Mouse (Mus musculus) forebrain, embryonic 16.5 days (tissue): ENCODE results near the gene Dennd1a. TPM values are rescaled to one million over a fixed set of nuclear protein-coding genes. Genes with fewer than 3 reads are reported as not detected.

Experiments
- ATAC-seq: fragments of 200-750 bp; cut with Nextera tagmentation; 2 replicates; pipeline ENCODE4 v1.8.0; 2017; ENCODE audit warnings: mild to moderate bottlenecking, moderate library complexity
- H3K27ac ChIP-seq: fragments of 300-500 bp; sonication (generic); 2 replicates; pipeline ENCODE4 v1.5.1; 2014; ENCODE audit warnings: low read length, control low read depth
- H3K27me3 ChIP-seq: fragments of 300-500 bp; sonication (generic); replicated peaks from 2 replicates; pipeline ENCODE4 v1.6.1; 2014; ENCODE audit warnings: low read length; ENCODE audit not compliant: control insufficient read depth, insufficient read depth
- H3K36me3 ChIP-seq: fragments of 300-500 bp; sonication (generic); 2 replicates; pipeline ENCODE4 v1.6.1; 2014; ENCODE audit not compliant: control insufficient read depth, insufficient read depth
- H3K4me1 ChIP-seq: fragments of 300-500 bp; sonication (generic); replicated peaks from 2 replicates; pipeline ENCODE4 v1.6.1; 2014; ENCODE audit warnings: low read length; ENCODE audit not compliant: control insufficient read depth, insufficient read depth
- H3K4me2 ChIP-seq: fragments of 300-500 bp; sonication (generic); 2 replicates; pipeline ENCODE4 v1.6.1; 2014; ENCODE audit warnings: mild to moderate bottlenecking, low read length, control low read depth
- H3K4me3 ChIP-seq: fragments of 300-500 bp; sonication (generic); replicated peaks from 2 replicates; pipeline ENCODE4 v1.5.1; 2014; ENCODE audit warnings: mild to moderate bottlenecking, low read length, control low read depth
- H3K9ac ChIP-seq: fragments of 300-500 bp; sonication (generic); replicated peaks from 2 replicates; pipeline ENCODE4 v1.6.1; 2014; ENCODE audit warnings: low read depth, low read length, control low read depth
- H3K9me3 ChIP-seq: fragments of 300-500 bp; sonication (generic); 2 replicates; pipeline ENCODE4 v1.6.1; 2016; ENCODE audit warnings: low read length; ENCODE audit not compliant: control insufficient read depth
- WGBS: fragments of 180-500 bp; shearing (Covaris S2); extraction: QIAGEN DNeasy Blood & Tissue Kit; methylation state at CpG from one replicate; pipeline ENCODE4 v1.1.7; 2014; 5-methylcytosine and 5-hydroxymethylcytosine counted together
- polyA plus RNA-seq: library from polyadenylated mRNA; unstranded; fragments of >200 nt; fragmentation: Nextera tagmentation; extraction: Ambion mirVana; gene quantifications from 2 replicates; pipeline ENCODE4 v1.2.1, GENCODE M21; 2015

Dennd1a gene
- polyA plus RNA-seq, 1 experiment from 2014 or later: 19.5 TPM

- Histone ChIP-seq H3K9me3 (no peaks in the 10 kb centered on the region), H3K27me3 (no peaks in the 10 kb centered on the region), H3K36me3 (no peaks in the 10 kb centered on the region), H3K9ac (no peak overlapping the region), H3K27ac (no peak overlapping the region), H3K4me2 (no peak overlapping the region), H3K4me1 (peaks cover 6% of the 10 kb centered on the region; the same call in 1 of the 2 replicates), H3K4me3 (no peak overlapping the region)
- 89% methylated on average over 1 of the region's 1 CpGs for WGBS
- ATAC-seq: no peak
Measured at GRCm38 (mm10) chr2:38001004-38001403, 286.2 kb downstream of the Dennd1a start.

- Histone ChIP-seq H3K4me1 (peaks cover 6% of the 10 kb centered on the region; the same call in 1 of the 2 replicates), H3K4me2 (no peak overlapping the region), H3K9ac (no peak overlapping the region), H3K4me3 (no peak overlapping the region), H3K36me3 (no peaks in the 10 kb centered on the region), H3K27me3 (no peaks in the 10 kb centered on the region), H3K27ac (no peak overlapping the region), H3K9me3 (no peaks in the 10 kb centered on the region)
- no peak for ATAC-seq
- WGBS: 15% methylated on average over 3 of the region's 3 CpGs
Measured at GRCm38 (mm10) chr2:37997966-37998365, 289.2 kb downstream of the Dennd1a start.

- no peaks in the 10 kb centered on the region for H3K9me3 ChIP-seq
- no peaks in the 10 kb centered on the region for H3K27me3 ChIP-seq
- ATAC-seq: no peak
- no peak overlapping the region for H3K4me2 ChIP-seq
- peaks cover 5% of the 10 kb centered on the region for H3K4me1 ChIP-seq
- no peak overlapping the region for H3K4me3 ChIP-seq
- WGBS: 75% methylated on average over 3 of the region's 3 CpGs
- no peak overlapping the region for H3K9ac ChIP-seq
- no peak overlapping the region for H3K27ac ChIP-seq
- no peaks in the 10 kb centered on the region for H3K36me3 ChIP-seq
Measured at GRCm38 (mm10) chr2:37989091-37989490, 298.1 kb downstream of the Dennd1a start.

GRCm38 (mm10) chr2:37988301-37988700, 298.9 kb downstream of the Dennd1a start:
- no peak for ATAC-seq
- H3K4me3 ChIP-seq: no peak overlapping the region

GRCm38 (mm10) chr2:37985690-37986222, 301.4 kb downstream of the Dennd1a start:
- H3K36me3 ChIP-seq: no peaks in the 10 kb centered on the region
- no peak overlapping the region for H3K4me3 ChIP-seq
- no peak overlapping the region; the same call in 1 of the 2 replicates for H3K27ac ChIP-seq
- H3K4me1 ChIP-seq: peaks cover 24% of the 10 kb centered on the region
- H3K4me2 ChIP-seq: no peak overlapping the region
- no peak overlapping the region for H3K9ac ChIP-seq
- H3K27me3 ChIP-seq: no peaks in the 10 kb centered on the region
- 21% methylated on average over 5 of the region's 5 CpGs for WGBS
- ATAC-seq: no peak
- no peaks in the 10 kb centered on the region for H3K9me3 ChIP-seq

More at GRCm38 (mm10) chr2:37988301-37988700, 298.9 kb downstream of the Dennd1a start:
- Histone ChIP-seq H3K9me3 (no peaks in the 10 kb centered on the region), H3K4me1 (peaks cover 7% of the 10 kb centered on the region), H3K36me3 (no peaks in the 10 kb centered on the region), H3K27me3 (no peaks in the 10 kb centered on the region), H3K4me2 (no peak overlapping the region), H3K9ac (no peak overlapping the region), H3K27ac (no peak overlapping the region)
- 95% methylated on average over 1 of the region's 1 CpGs for WGBS

- H3K9ac ChIP-seq: no peak overlapping the region
- H3K4me3 ChIP-seq: no peak overlapping the region
- H3K4me1 ChIP-seq: peaks cover 29% of the 10 kb centered on the region
- WGBS: 81% methylated on average over 1 of the region's 1 CpGs
- H3K27ac ChIP-seq: peak overlapping the region; percentile 50; the same call in 1 of the 2 replicates
- H3K36me3 ChIP-seq: no peaks in the 10 kb centered on the region
- H3K9me3 ChIP-seq: no peaks in the 10 kb centered on the region
- no peak overlapping the region for H3K4me2 ChIP-seq
- H3K27me3 ChIP-seq: no peaks in the 10 kb centered on the region
- 0 out of 2 replicates have a peak, but pooled peaks have one; percentile 11 for ATAC-seq
Measured at GRCm38 (mm10) chr2:37982714-37983113, 304.5 kb downstream of the Dennd1a start.

- Histone ChIP-seq H3K4me2 (peak overlapping the region; percentile 41), H3K27me3 (no peaks in the 10 kb centered on the region), H3K36me3 (no peaks in the 10 kb centered on the region), H3K4me1 (peaks cover 29% of the 10 kb centered on the region), H3K9me3 (no peaks in the 10 kb centered on the region), H3K9ac (peak overlapping the region; percentile 15; the same call in 1 of the 2 replicates), H3K4me3 (no peak overlapping the region), H3K27ac (peak overlapping the region; percentile 50)
- 28% methylated on average over 15 of the region's 15 CpGs for WGBS
- ATAC-seq: peak; percentile 62; the same call in 1 of the 2 replicates
Measured at GRCm38 (mm10) chr2:37981562-37982403, 305.4 kb downstream of the Dennd1a start.

GRCm38 (mm10) chr2:37974201-37974600, 313.0 kb downstream of the Dennd1a start:
- Histone ChIP-seq H3K9me3 (no peaks in the 10 kb centered on the region), H3K4me1 (peaks cover 9% of the 10 kb centered on the region), H3K9ac (no peak overlapping the region), H3K36me3 (no peaks in the 10 kb centered on the region), H3K27me3 (no peaks in the 10 kb centered on the region), H3K4me3 (no peak overlapping the region), H3K4me2 (no peak overlapping the region), H3K27ac (no peak overlapping the region)
- ATAC-seq: 0 out of 2 replicates have a peak, but pooled peaks have one; percentile 31
- WGBS: 72% methylated on average over 3 of the region's 3 CpGs

- Histone ChIP-seq H3K4me3 (no peak overlapping the region), H3K9ac (no peak overlapping the region), H3K9me3 (no peaks in the 10 kb centered on the region), H3K4me2 (no peak overlapping the region), H3K27ac (no peak overlapping the region), H3K36me3 (no peaks in the 10 kb centered on the region), H3K27me3 (no peaks in the 10 kb centered on the region), H3K4me1 (peaks cover 6% of the 10 kb centered on the region)
- no peak for ATAC-seq
- WGBS: 73% methylated on average over 6 of the region's 6 CpGs
Measured at GRCm38 (mm10) chr2:37972621-37973020, 314.6 kb downstream of the Dennd1a start.
